Mouse (Mus musculus): Measurements from ENCODE around the gene Zfp526.

DNA sequence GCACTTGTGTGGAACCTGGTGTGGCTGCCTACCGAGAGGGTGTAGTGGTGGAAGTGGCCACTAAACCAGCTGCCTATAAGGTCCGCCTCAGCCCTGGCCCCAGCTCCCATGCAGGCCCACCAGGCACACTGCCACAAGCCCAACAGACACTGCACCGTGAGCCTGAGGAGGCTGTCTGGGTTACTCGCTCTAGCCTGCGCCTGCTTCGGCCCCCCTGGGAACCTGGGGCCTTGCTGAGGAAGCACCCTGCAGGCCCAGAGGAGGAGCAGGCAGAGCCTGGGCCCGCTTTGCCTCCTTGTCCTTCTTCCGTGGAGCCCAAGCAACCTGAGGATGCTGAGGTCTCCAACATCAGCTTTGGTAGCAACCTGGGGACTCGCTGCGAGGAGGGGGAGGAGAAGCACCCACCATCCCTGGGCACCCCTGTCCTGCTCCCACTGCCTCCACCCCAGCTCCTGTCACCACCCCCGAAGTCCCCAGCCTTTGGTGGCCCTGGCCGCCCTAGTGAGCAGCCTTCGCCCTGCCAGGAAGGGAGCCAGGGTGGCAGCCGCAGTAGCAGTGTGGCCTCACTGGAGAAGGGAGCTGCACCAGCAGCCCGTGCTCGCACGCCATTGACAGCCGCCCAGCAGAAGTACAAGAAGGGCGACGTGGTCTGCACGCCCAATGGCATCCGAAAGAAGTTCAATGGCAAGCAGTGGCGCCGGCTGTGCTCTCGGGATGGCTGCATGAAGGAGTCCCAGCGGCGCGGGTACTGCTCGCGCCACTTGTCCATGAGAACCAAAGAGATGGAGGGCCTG lies 50.6 kb downstream of the Zfp526 start:
- TF ChIP-seq POLR2A (IDR thresholded peaks at IDR 0.05; ENCODE audit: low read depth, low read length) (no peak), CTCF (IDR thresholded peaks at IDR 0.05; ENCODE audit: extremely low read depth, insufficient read depth, insufficient read length, insufficient replicate concordance) (no peak)

Data from spleen, adult 2 months (tissue).